Mouse (Mus musculus): ENCODE data around the gene Elp5.
"Not testable (repeated sequence)": the region's sequence is repeated elsewhere in the genome, so short reads cannot be mapped to it uniquely, and the experiment has no call there.

Elp5 gene

DNA sequence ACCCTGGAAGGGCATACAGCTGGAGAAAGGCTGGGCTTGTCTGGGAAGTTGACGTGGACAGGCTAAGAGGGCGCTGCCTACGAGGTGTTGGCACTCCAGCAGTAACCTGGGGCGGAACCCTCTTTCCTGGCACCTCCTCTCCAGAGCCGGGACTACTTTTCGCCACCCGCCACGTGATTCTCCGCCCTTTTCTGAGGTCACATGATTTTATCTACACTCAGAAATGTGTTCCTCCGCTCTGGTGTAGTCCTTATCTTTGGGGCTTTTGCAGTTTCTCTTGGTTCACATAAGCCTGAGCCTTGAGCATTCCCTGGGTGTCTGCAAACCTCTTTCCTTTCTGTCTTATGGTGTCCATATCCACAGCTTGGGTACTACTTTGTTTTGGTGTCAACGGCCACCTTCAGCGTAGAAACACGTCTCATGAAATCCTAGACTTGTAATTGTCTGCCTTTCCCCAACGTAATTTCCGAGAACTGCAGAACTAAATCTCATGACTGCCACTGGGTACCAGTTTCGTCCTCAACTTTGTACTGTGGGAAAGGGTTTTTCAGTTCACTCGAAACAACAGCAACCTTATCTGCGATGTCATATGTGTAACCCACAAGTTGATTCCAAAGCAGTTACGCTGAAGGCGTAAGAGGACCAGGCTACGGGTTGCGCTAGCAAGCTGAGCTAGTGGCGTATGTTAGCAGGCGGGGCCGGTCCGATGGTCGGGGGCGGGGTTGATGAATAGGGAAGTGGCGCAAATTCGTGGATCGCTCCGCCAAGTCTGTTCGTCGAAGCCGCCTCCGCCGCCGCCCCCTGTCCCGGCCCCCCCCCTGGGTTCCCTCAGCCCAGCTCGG, 8.8 kb upstream of the Elp5 start, which contains the start of gene Gabarap:
TSS of gene Gabarap (plus strand) at position 294 of the 842 bp plus-strand sequence.
- peak; percentile 97 for DNase-seq

DNA sequence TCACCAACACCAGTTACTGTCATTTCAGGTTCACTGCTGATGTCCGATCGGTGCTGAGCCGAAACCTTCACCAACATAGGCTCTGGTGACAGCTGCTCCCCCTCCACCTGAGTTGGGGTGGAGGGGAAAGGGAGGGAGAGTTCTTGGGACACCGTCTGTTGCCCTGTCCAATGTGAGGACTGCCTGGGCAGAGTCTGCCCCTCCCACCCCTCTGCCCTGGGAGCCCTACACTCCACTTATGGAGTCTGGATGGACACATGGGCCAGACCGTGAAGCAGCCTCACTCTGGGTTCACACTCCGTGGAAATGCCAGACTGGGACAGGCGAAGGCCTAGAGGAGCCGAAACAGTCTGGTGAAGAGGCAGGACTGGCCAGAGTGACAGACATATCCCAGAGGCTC, 7.6 kb upstream of the Elp5 start:
- no peak for DNase-seq

DNA sequence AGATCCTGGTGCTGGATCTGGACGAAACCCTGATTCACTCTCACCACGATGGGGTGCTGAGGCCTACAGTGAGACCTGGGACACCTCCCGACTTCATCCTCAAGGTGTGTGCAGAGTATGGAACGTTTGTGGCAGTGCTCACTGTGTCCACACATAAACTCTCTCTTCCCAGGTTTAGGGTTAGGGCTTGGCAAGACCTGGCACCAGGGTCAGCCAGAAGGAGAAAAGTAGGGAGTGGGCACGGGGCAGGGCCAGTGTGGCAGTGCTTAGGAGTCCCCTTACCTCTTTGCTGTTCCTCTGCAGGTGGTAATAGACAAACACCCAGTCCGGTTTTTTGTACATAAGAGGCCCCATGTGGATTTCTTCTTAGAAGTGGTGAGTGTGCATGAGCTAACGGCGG, 2.1 kb upstream of the Elp5 start:
- no peak for DNase-seq

DNA sequence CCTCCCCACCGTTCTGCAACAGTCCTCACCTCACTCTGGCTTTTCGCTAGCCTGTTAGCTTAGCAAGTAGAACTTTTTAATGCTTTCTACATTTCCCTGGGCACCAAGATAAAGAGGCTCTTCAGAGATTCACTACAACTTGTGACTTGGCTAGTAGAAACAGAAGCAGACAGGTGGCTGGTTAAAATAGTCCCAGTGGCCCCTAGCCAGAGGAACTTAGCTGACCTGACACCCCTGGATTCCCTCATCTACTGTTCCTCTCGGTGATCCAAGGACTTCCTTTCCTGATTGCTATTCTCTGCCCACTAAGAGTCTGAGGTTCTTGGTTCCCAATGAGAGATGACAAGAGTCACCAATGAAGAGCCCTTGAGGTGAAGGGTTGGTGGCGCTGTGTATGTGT, 1.1 kb upstream of the Elp5 start:
- no peak for DNase-seq

DNA sequence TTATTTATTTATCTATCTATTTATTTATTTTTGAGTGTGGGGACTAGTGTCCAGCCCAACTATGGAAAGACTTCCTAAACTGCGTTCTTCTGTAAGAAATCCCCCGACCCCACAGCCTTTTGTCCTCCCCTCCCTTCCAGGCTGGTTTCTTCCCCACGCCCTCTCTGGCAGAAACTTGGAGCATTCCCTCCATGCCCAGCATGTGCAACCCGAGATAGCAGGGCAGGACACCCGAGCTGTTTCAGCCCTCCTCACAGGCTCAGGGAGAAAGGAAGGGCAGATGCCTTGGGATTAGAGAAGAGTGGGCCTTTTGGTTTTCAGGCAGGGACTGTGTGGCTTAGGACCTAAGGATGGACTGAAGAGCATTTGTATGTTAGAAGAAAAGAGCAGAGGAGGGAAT, 560 bp upstream of the Elp5 start:
- no peak for DNase-seq

DNA sequence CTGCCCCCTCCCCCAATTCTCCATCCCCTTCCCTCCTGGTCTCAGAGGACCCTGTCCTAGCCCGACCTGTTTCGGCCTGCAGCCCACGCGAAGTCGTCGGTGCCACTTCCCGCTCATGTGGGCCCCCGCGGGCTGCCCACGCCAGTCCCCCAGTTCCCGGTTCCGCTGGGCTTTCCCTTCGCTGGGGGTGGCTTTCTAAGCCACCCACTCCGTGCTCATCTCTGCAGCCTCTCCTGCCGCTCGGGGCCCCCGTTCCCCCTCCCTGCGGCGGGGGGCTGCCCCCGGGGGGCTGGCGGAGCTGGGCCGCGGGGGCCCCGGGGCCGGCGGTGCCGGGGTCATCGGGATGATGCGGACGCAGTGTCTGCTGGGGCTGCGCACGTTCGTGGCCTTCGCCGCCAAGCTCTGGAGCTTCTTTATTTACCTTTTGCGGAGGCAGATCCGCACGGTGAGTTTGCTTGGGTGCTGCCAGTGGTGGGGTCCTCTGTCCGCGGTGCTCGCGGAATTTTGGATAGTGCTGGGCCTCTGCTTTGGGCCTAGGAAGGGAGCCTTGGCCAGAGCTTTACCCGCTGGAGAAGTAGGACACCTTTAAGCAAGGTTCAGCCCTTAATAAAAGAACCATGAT, 1.1 kb downstream of the Elp5 start, which contains the start of gene Ctdnep1:
TSS of gene Ctdnep1 (plus strand) at position 16 of the 622 bp plus-strand sequence.
- DNase-seq = peak in 1 of 2 experiments; percentile 36

DNA sequence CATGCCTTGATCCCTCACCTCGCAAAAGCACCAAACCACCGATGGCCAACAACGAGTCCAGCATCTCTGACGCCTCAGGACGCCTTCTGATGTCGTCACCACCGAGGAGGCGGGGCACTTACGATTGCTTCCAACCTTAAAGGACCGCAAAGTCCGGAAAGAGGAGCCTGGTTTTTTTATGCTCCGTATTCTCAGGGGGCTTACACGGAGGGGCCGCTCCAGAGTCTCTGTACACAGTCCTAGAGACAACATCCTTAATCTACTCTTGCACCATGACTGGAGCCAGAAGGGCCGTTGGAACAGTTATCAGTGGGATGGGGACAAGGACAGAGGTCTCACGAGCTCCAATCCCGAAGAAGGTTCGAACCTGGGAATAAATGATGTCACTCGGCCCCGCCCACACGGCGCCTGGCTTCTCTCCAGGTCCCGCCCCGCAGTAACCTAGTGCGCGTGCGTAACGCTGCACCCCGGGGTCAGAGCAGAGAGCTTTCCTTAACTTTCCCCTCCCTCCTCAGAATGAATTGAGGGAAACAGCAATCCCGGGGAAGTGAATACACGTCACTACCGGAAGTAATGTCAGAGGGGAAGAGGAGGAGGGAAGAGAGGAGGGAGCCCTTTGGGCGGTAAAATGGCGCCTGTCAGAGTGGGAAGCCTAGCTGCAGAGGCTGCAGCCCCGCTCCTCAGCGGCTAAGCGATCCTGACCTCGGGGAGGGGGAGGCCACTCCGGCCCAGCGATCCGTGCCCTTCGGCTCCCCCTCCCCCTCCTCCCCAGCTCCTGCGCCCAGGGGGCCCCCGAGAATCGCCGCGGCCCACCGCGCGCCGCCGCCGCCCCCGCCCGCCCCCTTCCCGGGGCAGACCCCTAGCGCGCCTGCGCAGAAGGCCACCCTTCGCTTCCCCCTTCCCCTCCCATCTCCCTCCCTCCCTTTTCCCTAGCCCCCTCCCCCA, 1.8 kb downstream of the Elp5 start:
- peak; percentile 98 for DNase-seq

DNA sequence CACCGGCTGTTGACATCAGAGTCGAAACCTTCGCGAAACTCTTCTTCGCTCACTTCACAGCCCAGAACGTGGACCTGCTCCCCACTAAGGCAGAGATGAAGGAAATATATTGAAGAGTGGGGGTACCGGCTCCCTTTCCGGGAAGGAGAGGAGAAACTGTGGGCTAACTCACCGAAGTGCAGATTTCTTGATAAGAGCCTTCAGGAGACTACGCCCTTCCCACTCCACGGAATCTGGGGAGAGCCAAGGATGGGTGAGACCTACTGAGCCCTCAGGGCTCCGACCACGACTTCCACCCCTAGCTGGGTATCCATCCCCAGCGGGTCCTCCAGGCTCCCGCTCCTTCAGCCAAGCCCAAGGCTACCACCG, 2.5 kb downstream of the Elp5 start:
- DNase-seq = no peak

DNA sequence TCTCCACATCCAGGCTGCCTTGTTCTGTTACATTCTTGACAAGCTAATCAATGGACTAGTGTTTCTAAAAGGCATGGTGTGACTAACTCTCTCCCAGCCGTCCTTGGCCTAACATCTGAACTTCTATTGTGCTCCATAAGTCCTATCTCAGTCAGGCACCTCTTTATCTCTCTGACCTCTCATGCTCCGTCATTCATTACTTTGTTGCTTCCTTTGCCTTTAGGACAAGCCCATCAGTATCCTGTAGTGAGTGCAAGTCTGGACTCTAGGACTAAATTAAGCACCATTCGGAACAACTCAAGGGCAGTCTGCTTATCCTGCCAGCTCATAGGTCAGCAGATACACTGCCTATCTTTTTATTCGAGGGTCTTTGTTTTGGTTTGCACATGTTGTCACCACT, 6.0 kb downstream of the Elp5 start:
- no peak for DNase-seq

DNA sequence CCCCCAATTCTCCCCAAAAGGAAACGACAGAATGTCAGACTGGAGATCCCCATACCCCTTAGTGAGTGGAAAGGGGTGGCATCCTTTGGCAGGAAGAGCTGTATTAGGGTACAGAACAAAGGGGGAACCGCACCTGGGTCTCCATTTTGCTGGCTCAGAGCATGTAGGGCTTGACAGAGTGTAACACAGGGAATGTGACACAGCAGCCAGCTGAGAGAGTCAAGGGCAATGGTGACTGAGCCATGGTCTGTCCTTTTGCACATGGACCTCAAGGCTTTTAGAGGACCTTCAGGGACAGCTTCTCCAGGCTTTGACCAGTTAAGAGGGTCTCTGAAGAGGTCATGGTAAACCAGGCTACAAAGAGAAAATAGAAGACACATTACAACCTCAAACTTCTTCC, 7.4 kb downstream of the Elp5 start:
- no peak for DNase-seq

DNA sequence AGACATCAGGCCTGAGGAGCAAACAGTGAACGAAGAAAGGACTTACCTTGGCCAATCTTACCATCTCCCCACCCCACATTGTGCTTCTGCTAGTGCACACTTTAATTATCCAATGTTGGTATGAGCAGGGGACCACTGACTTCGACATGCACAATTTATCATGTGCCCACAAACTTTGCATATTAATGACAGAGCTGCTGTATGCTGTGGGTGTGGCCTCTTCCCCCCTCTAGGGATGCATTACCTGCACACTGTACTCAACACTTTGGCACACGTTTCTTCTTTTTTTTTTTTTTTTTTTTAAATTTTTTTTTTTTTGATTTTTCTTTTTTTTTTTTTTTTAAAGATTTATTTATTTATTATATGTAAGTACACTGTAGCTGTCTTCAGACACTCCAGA, 11.5 kb downstream of the Elp5 start:
- DNase-seq = no peak

DNA sequence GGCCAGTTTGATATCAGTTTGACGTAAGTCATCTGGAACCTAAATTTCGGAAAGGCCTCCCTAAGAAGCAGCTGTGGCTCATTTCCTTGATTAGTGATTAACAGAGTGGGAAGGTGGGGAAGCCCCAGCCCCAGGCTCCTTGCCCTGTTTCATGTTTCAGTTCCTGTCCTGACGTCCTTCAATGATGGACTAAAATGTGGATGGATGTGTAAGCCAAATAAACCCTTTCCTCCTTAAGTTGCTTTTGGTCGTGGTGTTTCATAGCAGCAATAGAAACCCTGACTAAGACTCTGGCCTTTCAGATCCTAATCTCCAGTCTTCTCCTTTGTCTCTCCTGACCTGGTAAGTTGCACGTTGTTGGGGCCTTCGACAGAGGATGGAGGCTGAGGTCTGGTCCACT, 12.1 kb downstream of the Elp5 start:
- no peak for DNase-seq

DNA sequence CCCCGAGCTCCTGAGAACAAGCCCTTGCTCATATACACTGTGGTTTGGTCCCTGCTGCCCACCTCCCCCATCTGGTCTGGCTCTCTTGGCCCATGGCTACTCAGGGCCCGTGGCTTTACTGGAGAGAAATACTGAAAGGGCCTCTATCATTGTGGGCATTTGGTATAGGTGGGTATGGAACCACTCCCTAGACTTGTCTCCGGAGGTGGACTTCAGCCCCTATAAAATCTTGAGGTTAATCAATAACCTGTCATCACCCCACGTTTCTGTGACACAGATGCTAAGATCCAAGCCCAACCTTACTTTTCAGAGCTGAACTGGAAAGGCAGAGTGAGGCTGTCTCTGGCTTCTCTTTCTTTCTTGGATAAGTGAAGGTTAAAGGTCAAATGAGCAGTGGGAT, 13.5 kb downstream of the Elp5 start:
- DNase-seq = no peak

DNA sequence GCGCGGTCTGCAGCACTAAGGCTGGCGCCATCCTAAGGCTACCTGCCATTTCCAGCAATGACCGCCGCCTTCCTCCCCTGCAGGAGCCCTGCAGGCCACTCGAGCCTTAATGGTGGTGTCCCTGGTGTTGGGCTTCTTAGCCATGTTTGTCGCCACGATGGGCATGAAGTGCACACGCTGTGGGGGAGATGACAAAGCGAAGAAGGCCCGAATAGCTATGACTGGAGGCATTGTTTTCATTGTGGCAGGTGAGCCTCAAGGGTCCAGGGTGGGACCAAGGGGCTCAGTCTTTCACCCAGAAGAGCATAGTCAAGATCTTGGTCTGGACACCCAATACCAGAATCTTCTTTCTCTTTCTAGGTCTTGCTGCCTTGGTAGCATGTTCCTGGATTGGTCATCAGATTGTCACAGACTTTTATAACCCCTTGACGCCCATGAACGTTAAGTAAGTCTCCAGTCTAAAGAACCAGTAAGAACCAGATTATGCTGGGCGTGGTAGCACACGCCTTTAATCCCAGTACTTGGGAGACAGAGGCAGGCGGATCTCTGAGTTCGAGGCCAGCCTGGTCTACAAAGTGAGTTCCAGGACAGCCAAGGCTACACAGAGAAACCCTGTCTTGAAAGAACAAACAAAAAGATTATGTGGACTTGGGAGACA, 15.3 kb downstream of the Elp5 start:
- no peak for DNase-seq

DNA sequence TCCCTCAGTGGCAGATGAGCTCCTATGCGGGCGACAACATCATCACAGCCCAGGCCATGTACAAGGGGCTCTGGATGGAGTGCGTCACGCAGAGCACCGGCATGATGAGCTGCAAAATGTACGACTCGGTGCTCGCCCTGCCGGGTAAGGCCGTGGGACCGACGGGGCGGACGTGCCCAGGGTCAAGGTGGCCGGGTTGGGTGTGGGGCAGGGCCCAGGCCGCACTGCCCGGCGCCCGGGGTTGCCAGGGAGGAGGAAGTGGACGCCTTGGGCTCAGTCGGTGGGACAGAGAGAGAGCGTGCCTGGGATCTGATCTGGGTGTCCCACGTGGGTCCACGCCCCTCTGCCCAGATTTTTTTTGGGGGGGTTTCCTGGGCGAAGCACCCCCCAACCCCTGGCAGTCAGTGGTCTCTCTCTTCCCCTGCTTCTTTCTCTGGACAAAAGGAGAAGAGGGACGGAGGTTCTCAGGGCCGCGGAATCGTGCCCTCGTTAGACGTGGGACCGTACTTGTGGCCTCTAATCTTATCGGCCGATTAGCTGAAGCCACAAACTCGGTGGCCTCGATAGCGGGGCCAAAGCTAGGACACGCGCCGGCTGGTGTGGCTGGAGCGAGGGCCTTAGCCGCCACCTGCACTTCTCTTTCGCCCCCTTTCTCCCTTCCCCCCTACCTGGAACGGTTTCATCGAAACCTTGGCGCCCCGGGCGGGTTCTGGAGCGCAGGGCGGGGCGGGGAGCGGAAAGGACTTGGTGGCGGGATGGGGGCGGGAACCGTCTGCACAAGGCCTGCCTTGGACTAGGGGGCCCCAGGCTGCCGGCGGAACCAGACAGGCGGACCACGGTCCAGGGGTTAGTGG, 16.1 kb downstream of the Elp5 start:
- peak; percentile 66 to 75 for DNase-seq

DNA sequence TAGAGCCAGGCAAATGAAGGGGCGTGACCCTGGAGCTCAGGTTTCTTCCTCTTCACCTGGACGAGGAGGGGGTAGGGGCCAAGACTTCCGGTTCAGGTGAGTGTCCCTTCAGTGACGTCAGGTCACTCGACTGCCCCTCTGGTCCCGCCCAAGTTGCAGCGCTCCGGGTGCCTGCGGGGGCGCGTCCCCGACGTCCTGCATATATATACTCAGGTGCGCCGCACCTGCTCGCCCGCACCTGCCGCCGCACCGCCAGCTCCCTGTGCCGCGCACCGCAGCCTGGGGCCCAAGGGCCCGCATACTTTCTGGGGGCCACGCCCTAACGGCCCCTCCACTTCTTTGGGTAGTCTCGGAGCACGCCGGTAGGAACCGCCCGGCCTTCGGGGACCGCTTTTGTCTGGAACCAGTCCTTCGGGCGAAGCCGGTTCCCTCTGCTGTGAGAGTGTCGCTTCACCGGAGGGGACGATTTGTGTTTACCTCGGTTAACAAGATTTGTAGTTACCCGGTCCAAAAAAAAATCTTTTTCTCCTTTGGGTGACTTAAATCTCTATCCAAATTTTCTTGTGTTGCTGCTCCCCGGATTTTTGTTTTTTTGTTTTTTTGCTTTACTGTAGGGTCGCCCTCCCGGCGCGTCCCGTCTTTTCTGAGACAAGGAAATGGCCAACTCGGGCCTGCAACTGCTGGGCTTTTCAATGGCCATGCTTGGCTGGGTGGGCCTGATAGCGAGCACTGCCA, 16.9 kb downstream of the Elp5 start:
- DNase-seq = peak; percentile 83 to 91

DNA sequence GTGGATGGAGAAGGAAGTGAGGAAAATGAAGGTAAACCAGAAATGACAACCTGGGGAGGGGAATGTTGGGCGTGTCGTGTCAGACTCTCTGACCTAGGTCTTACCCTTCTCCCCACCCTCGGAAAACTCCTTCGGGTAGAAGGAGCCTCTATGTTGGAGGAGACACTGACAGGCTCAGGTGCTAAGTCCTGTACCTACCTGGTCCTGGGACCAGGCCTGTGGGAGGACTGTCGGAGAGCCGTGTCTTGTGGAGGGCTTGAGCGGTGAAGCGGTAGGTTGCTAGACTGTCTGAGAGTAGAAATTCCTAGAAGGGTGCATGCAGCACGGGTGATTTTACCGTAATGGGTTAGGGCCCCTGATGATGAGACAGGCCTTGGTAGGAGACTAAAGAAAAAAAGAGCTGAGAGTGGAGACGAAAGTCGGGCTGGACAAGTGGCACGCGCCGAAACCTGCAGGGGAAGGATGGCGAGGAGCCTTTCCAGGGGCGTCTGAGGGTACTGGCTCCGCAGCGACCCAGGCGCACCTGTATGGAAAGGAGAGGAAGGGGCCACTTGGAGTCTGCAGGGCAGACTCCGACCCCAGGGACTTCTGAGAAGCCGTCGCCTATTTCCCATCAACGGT, 17.6 kb downstream of the Elp5 start, which contains the start of gene Cldn7:
TSS of gene Cldn7 (plus strand) at position 130 of the 621 bp plus-strand sequence.
- DNase-seq = no peak

DNA sequence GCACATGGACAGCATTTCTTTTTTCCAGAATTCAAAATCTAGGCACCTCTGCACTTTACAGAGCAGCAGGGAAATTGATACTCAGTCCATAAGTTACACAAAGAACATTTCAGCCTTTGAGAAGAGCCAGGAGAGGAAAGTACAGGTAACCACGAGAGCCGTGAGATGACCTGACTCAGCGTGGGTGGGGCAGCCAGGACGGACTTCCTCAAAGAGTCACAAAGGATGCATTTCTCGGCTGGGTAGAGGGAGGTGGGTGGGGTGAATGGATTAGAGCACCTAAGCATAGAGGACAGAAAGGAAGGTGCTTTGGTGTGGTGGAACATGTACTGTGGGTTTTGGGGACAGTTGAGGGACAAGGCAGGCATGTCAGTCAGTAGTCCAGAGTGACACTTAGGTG, 20.5 kb downstream of the Elp5 start:
- DNase-seq = no peak

DNA sequence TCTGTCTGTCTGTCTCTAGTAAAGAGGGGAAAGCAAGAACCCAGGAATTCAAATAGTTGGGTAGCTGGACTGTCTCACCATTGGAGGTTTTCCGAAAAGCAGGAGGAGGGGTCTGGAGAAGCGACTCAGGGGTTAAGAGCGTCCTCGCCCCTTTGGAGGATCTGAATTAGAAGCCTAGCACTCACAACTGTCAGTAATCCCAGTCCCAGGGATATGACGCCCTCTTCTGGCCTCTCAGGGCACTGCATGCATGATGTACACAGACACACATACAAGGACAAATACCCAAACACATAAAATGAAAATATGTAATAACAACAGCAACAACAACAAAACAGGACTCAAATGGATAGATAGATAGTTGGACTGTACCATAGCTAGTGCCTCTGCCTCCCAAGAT, 21.7 kb downstream of the Elp5 start:
- DNase-seq = no peak

DNA sequence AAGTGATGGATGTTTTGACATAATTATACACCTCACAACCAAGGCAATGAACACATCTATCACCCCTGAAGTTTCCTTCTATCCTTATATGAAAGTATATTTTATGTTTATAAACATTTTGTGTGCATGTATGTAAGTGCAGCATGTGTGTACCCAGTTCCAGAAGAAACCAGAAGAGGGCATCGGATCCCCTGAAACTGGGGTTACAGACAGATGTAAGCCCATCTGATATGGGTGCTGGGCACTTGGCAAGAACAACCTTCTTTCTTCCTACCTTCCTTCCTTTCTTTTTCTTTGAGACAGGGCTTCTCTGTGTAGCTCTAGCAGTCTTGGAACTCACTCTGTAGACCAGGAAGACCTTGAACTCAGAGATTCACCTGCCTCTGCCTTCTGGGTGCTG, 26.1 kb downstream of the Elp5 start:
- no peak for DNase-seq

DNA sequence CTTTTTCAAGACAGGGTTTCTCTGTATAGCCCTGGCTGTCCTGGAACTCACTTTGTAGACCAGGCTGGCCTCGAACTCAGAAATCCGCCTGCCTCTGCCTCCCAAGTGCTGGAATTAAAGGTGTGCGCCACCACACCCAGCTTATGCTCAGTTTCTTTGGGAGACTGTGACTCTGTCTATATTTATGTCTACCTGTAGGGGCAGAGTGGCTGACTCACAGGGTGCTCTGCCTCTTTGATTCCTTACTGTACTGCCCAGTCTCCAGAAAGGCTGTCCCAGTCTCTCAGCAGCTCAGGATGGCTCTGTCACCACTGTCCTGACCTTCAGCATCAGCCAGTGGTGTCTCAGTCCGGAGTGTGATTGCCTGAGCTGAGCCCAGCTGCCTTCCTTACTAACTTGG, 26.7 kb downstream of the Elp5 start:
- not testable (repeated sequence) for DNase-seq
